Mouse (Mus musculus) kidney, adult 18-20 months (tissue): ENCODE results near the gene Abhd16b.

Experiments used
- DNase-seq: peaks from one replicate; pipeline ENCODE4 v3.0.0; 2021

The Abhd16b gene

GRCm38 (mm10) chr2:181493156-181493927 is at the start of gene Abhd16b:
TSS of gene Abhd16b (plus strand) at chr2:181493206.
- no peak for DNase-seq

GRCm38 (mm10) chr2:181452181-181452580 is 40.8 kb upstream of the Abhd16b start:
- no peak for DNase-seq

GRCm38 (mm10) chr2:181453274-181453673 is 39.7 kb upstream of the Abhd16b start:
- DNase-seq: no peak

- no peak for DNase-seq
These were observed 37.1 kb upstream of the Abhd16b start for GRCm38 (mm10) chr2:181455899-181456298.

- no peak for DNase-seq
These were observed 35.2 kb upstream of the Abhd16b start for GRCm38 (mm10) chr2:181457831-181458230.

- peak; percentile 54 for DNase-seq
These were observed 34.4 kb upstream of the Abhd16b start for GRCm38 (mm10) chr2:181458411-181459152.

- peak; percentile 90 for DNase-seq
These were observed 33.8 kb upstream of the Abhd16b start, which contains the start of gene Zbtb46 for GRCm38 (mm10) chr2:181459153-181459672. TSS of gene Zbtb46 (minus strand) at chr2:181459426.

GRCm38 (mm10) chr2:181459673-181460621 is 33.1 kb upstream of the Abhd16b start:
- peak; percentile 68 for DNase-seq

- DNase-seq: no peak
These were observed 31.4 kb upstream of the Abhd16b start for GRCm38 (mm10) chr2:181461536-181462100.

- no peak for DNase-seq
These were observed 30.4 kb upstream of the Abhd16b start for GRCm38 (mm10) chr2:181462604-181463003.

- peak; percentile 54 for DNase-seq
These were observed 29.8 kb upstream of the Abhd16b start for GRCm38 (mm10) chr2:181463008-181463738.

- DNase-seq: no peak
These were observed 27.6 kb upstream of the Abhd16b start for GRCm38 (mm10) chr2:181465423-181465822.

- peak; percentile 28 for DNase-seq
These were observed 22.7 kb upstream of the Abhd16b start for GRCm38 (mm10) chr2:181470285-181470684.

- DNase-seq: peak; percentile 58
These were observed 21.8 kb upstream of the Abhd16b start for GRCm38 (mm10) chr2:181471246-181471645.

GRCm38 (mm10) chr2:181472256-181472827 is 20.7 kb upstream of the Abhd16b start:
- DNase-seq: peak; percentile 38

GRCm38 (mm10) chr2:181483120-181483519 is 9.9 kb upstream of the Abhd16b start:
- DNase-seq: no peak

GRCm38 (mm10) chr2:181483562-181484318 is 9.3 kb upstream of the Abhd16b start:
- peak; percentile 65 for DNase-seq

- DNase-seq: no peak
These were observed 8.4 kb upstream of the Abhd16b start for GRCm38 (mm10) chr2:181484456-181485233.

- no peak for DNase-seq
These were observed 7.3 kb upstream of the Abhd16b start for GRCm38 (mm10) chr2:181485741-181486140.
